Comparison of ENCODE assay signal across 14 mouse cellular contexts in the genomic region with DNA sequence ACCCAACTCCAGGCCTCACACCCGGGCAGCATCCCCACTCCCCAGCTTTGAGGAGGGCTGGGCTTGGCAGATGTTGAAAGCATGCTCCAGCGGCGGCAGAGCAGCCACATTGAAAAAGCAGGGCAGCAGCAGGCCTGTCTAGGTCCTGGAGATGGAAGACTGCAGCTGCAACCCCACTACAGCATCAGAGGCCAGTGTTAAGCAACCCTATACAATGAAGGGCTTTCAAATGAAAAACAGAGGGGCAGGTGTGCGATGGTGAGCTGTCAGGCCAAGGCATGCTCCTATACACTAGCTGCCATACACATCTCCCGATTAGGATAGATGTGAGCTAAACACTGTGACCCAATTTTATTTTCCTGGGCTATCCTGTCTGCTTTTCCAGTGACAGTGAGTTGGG.
DNase-seq lines count a peak whose midpoint lies in the region; ATAC-seq and TF ChIP-seq lines count a peak whose summit lies in the region.
"Had no signal": no experiment of that assay in that cellular context is flagged by ENCODE, and none has a peak within 500 bp of the region (broad histone marks: within the 10 kb centered on the region; RNA-seq: fewer than 3 reads in every experiment).

No protein-coding gene starts in this region.

- H3K27ac ChIP-seq in forebrain, embryonic 10.5 days: peak overlapping the region; percentile 62; the same call in 1 of the 2 replicates
- H3K27ac ChIP-seq in forebrain, embryonic 11.5 days (ENCODE audit: low read depth, low read length): no peak overlapping the region
- no peak overlapping the region for H3K27ac ChIP-seq in midbrain, postnatal 0 days (ENCODE audit: low read depth, low read length)
- H3K27ac ChIP-seq in midbrain, embryonic 10.5 days (replicated peaks): no peak overlapping the region; the same call in 1 of the 2 replicates
- H3K27ac ChIP-seq in hindbrain, embryonic 15.5 days (replicated peaks): 0 out of 2 replicates have a peak overlapping the region, but pooled peaks have one; percentile 23
- peak overlapping the region; percentile 61; the same call in 1 of the 2 replicates for H3K27ac ChIP-seq in neural tube, embryonic 15.5 days (replicated peaks)
- no peak overlapping the region for H3K27ac ChIP-seq in heart, adult 2 months
- H3K27ac ChIP-seq: heart, embryonic 13.5 days; liver, embryonic 13.5 days had no signal

- no peak for TF ChIP-seq POLR2A in heart, adult 2 months (IDR thresholded peaks at IDR 0.05; ENCODE audit: insufficient read depth, low read depth, low read length)

- no peaks in the 10 kb centered on the region; the same call in 1 of the 2 replicates for H3K4me1 ChIP-seq in forebrain, embryonic 10.5 days
- H3K4me1 ChIP-seq in forebrain, embryonic 11.5 days (replicated peaks; ENCODE audit: control insufficient read depth, insufficient read depth, low read length): no peaks in the 10 kb centered on the region
- H3K4me1 ChIP-seq in midbrain, postnatal 0 days (ENCODE audit: insufficient read depth, low read length): no peaks in the 10 kb centered on the region
- H3K4me1 ChIP-seq in midbrain, embryonic 10.5 days: peaks cover 4% of the 10 kb centered on the region; the same call in 1 of the 2 replicates
- H3K4me1 ChIP-seq in hindbrain, embryonic 15.5 days (replicated peaks): 0 out of 2 replicates have a peak, but pooled peaks cover 8% of the 10 kb centered on the region
- H3K4me1 ChIP-seq in neural tube, embryonic 15.5 days: peaks cover 10% of the 10 kb centered on the region
- no peaks in the 10 kb centered on the region for H3K4me1 ChIP-seq in heart, adult 2 months (ENCODE audit: control insufficient read depth, insufficient read depth, low read length)
- H3K4me1 ChIP-seq: liver, embryonic 13.5 days had no signal

- no peak overlapping the region for H3K4me2 ChIP-seq in forebrain, embryonic 11.5 days (ENCODE audit: low read depth, low read length, severe bottlenecking)
- no peak overlapping the region for H3K4me2 ChIP-seq in midbrain, postnatal 0 days (ENCODE audit: low read depth, low read length, poor library complexity, severe bottlenecking)
- no peak overlapping the region for H3K4me2 ChIP-seq in hindbrain, embryonic 15.5 days
- H3K4me2 ChIP-seq in neural tube, embryonic 15.5 days: no peak overlapping the region
- H3K4me2 ChIP-seq: heart, embryonic 13.5 days; liver, embryonic 13.5 days had no signal

- no peak for TF ChIP-seq CTCF in midbrain, postnatal 0 days (IDR thresholded peaks at IDR 0.05)
- no peak for TF ChIP-seq CTCF in heart, adult 2 months (IDR thresholded peaks at IDR 0.05)

- ATAC-seq in forebrain, embryonic 11.5 days (replicated peaks; ENCODE audit: low FRiP score): no peak
- ATAC-seq in midbrain, postnatal 0 days (ENCODE audit: low FRiP score): peak; percentile 35; the same call in 1 of the 2 replicates
- ATAC-seq in hindbrain, embryonic 15.5 days (ENCODE audit: low FRiP score, low read depth): peak; percentile 42
- ATAC-seq in neural tube, embryonic 15.5 days (ENCODE audit: low FRiP score): peak; percentile 30; the same call in 1 of the 2 replicates

- H3K79me2 ChIP-seq in heart, adult 2 months (replicated peaks; ENCODE audit: control insufficient read depth, insufficient read depth, low read length): no peaks in the 10 kb centered on the region

- H3K9me3 ChIP-seq in forebrain, embryonic 10.5 days: no peaks in the 10 kb centered on the region
- H3K9me3 ChIP-seq in forebrain, embryonic 11.5 days (ENCODE audit: control insufficient read depth, low read length): no peaks in the 10 kb centered on the region
- H3K9me3 ChIP-seq in midbrain, postnatal 0 days (ENCODE audit: low read length): no peaks in the 10 kb centered on the region
- H3K9me3 ChIP-seq in midbrain, embryonic 10.5 days (replicated peaks): no peaks in the 10 kb centered on the region
- H3K9me3 ChIP-seq in hindbrain, embryonic 15.5 days: no peaks in the 10 kb centered on the region
- no peaks in the 10 kb centered on the region for H3K9me3 ChIP-seq in neural tube, embryonic 15.5 days (replicated peaks)
- H3K9me3 ChIP-seq: heart, embryonic 13.5 days; liver, embryonic 13.5 days had no signal

- no peaks in the 10 kb centered on the region for H3K27me3 ChIP-seq in forebrain, embryonic 10.5 days (ENCODE audit: poor library complexity, severe bottlenecking)
- H3K27me3 ChIP-seq in forebrain, embryonic 11.5 days (ENCODE audit: control insufficient read depth, insufficient read depth, low read length): no peaks in the 10 kb centered on the region
- no peaks in the 10 kb centered on the region for H3K27me3 ChIP-seq in midbrain, postnatal 0 days (ENCODE audit: insufficient read depth, low read length)
- H3K27me3 ChIP-seq in midbrain, embryonic 10.5 days (ENCODE audit: low read depth, poor library complexity, severe bottlenecking): no peaks in the 10 kb centered on the region
- H3K27me3 ChIP-seq in hindbrain, embryonic 15.5 days: no peaks in the 10 kb centered on the region
- H3K27me3 ChIP-seq in neural tube, embryonic 15.5 days (replicated peaks): no peaks in the 10 kb centered on the region
- no peaks in the 10 kb centered on the region for H3K27me3 ChIP-seq in heart, adult 2 months (ENCODE audit: control insufficient read depth, insufficient read depth, low read length)
- H3K27me3 ChIP-seq: heart, embryonic 13.5 days; liver, embryonic 13.5 days had no signal

- intact Hi-C loops in heart, adult 2 months (cut with DNase I): loop anchor here (10.0 kb wide), 1 partner anchor 425 kb away; no protein-coding TSS in a partner anchor

- no peak overlapping the region for H3K9ac ChIP-seq in forebrain, embryonic 11.5 days (ENCODE audit: low read length)
- H3K9ac ChIP-seq in midbrain, postnatal 0 days (replicated peaks; ENCODE audit: low read length, poor library complexity, severe bottlenecking): no peak overlapping the region
- no peak overlapping the region for H3K9ac ChIP-seq in hindbrain, embryonic 15.5 days
- H3K9ac ChIP-seq in neural tube, embryonic 15.5 days (replicated peaks): peak overlapping the region; percentile 10; the same call in 1 of the 2 replicates
- no peak overlapping the region for H3K9ac ChIP-seq in heart, adult 2 months (ENCODE audit: low read depth, low read length)
- H3K9ac ChIP-seq: heart, embryonic 13.5 days; liver, embryonic 13.5 days had no signal

- WGBS in forebrain, embryonic 10.5 days: 82% methylated on average over 5 of the region's 5 CpGs
- 80% methylated on average over 5 of the region's 5 CpGs for WGBS in forebrain, embryonic 11.5 days
- 50% methylated on average over 5 of the region's 5 CpGs for WGBS in midbrain, postnatal 0 days
- WGBS in midbrain, embryonic 10.5 days: 83% methylated on average over 5 of the region's 5 CpGs
- 58% methylated on average over 5 of the region's 5 CpGs for WGBS in hindbrain, embryonic 15.5 days
- WGBS in neural tube, embryonic 15.5 days: 62% methylated on average over 5 of the region's 5 CpGs
- 79% methylated on average over 5 of the region's 5 CpGs for WGBS in heart, adult 2 months

- peaks cover 95% of the 10 kb centered on the region for H3K36me3 ChIP-seq in forebrain, embryonic 10.5 days (replicated peaks)
- peaks cover 3% of the 10 kb centered on the region; the same call in 1 of the 2 replicates for H3K36me3 ChIP-seq in forebrain, embryonic 11.5 days (ENCODE audit: control insufficient read depth, insufficient read depth, low read length)
- peaks cover 66% of the 10 kb centered on the region for H3K36me3 ChIP-seq in midbrain, postnatal 0 days (ENCODE audit: insufficient read depth, low read length)
- peaks cover 87% of the 10 kb centered on the region for H3K36me3 ChIP-seq in midbrain, embryonic 10.5 days
- H3K36me3 ChIP-seq in hindbrain, embryonic 15.5 days: peaks cover 63% of the 10 kb centered on the region
- peaks cover 61% of the 10 kb centered on the region for H3K36me3 ChIP-seq in neural tube, embryonic 15.5 days
- no peaks in the 10 kb centered on the region for H3K36me3 ChIP-seq in heart, adult 2 months (ENCODE audit: control insufficient read depth, insufficient read depth, low read length)

- H3K4me3 ChIP-seq in forebrain, embryonic 10.5 days: no peak overlapping the region
- H3K4me3 ChIP-seq in forebrain, embryonic 11.5 days (ENCODE audit: low read depth, low read length): no peak overlapping the region
- H3K4me3 ChIP-seq in midbrain, postnatal 0 days (ENCODE audit: low read depth, low read length): no peak overlapping the region
- H3K4me3 ChIP-seq in midbrain, embryonic 10.5 days: no peak overlapping the region
- no peak overlapping the region for H3K4me3 ChIP-seq in hindbrain, embryonic 15.5 days
- no peak overlapping the region for H3K4me3 ChIP-seq in neural tube, embryonic 15.5 days (replicated peaks)
- H3K4me3 ChIP-seq in heart, adult 2 months: no peak overlapping the region
- H3K4me3 ChIP-seq: heart, embryonic 13.5 days; liver, embryonic 13.5 days had no signal

- no peak for DNase-seq in forebrain, embryonic 10.5 days (ENCODE audit: extremely low spot score, low spot score)
- no peak for DNase-seq in forebrain, embryonic 11.5 days (ENCODE audit: low spot score)
- DNase-seq in midbrain, postnatal 0 days (ENCODE audit: low spot score): no peak
- DNase-seq in midbrain, embryonic 10.5 days (ENCODE audit: low spot score): no peak
- no peak for DNase-seq in testis, postnatal 14 days (ENCODE audit: low spot score)
- no peak for DNase-seq in heart, adult 2 months
- DNase-seq: adrenal gland, postnatal 14 days; gastrocnemius, postnatal 14 days; kidney, postnatal 25 days; liver, embryonic 13.5 days; lung, postnatal 14 days had no signal

- TF ChIP-seq EP300 in heart, adult 2 months (IDR thresholded peaks at IDR 0.05; ENCODE audit: insufficient read depth, low read depth, low read length): no peak

Comparison
In these comparisons a context has a peak if more than half of its experiments do, and no peak if none do; other contexts are left out.
1. H3K27ac ChIP-seq: peak in forebrain, embryonic 10.5 days (single experiment), hindbrain, embryonic 15.5 days (single experiment) and neural tube, embryonic 15.5 days (single experiment); none in forebrain, embryonic 11.5 days (single experiment), midbrain, postnatal 0 days (single experiment), midbrain, embryonic 10.5 days (single experiment) and heart, adult 2 months (single experiment).